Mouse (Mus musculus) left cerebral cortex, adult 9 months (tissue): Measurements from ENCODE around the gene Ank3.

Source experiments
- DNase-seq, 2 experiments: peaks; one replicate each; pipeline ENCODE4 v3.0.0; 2022; ENCODE audit warnings: low spot score in 2 of 2

Gene Ank3

DNA sequence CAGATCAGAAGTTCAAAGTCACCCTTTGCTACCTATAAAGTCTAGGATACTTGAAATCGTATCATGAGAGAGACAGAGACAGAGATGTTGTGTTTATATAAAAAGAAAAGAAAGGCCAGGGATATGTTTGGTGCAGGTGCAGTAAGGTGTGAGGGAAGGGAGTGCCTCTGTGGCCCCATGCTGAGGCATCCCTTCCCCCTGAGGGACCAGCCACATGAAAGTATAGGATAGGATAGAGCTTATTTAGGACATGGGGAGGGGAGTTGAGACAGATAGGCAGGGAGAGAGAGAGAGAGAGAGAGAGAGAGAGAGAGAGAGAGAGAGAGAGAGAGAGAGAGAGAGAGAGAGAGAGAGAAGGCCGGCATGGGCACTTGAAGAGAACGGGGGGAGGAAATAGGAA is 175.2 kb downstream of the Ank3 start:
- DNase-seq, result no peak

DNA sequence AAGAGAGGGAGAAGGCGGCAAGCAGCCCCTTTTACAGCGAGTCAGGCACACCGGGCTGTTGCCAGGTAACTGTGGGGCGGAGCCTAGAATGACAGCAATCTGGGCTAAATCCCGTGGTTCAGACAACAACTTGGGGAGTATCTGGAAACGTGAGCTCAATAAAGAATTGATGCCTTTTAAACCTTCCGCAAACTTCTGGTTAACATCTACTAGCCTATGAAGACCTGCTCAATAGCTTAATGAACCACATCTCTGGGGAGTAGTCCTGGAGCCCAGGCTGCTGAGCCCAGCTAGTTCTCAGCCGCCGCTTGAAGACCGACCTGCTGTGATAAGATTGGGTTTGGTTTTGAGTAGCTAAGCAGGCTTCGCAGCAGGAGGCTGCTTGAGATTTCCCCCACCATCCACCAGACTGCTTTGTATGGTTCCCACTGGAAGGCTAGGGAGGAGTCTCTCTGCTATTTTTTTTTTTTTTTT is 175.7 kb downstream of the Ank3 start:
- DNase-seq, result no peak

DNA sequence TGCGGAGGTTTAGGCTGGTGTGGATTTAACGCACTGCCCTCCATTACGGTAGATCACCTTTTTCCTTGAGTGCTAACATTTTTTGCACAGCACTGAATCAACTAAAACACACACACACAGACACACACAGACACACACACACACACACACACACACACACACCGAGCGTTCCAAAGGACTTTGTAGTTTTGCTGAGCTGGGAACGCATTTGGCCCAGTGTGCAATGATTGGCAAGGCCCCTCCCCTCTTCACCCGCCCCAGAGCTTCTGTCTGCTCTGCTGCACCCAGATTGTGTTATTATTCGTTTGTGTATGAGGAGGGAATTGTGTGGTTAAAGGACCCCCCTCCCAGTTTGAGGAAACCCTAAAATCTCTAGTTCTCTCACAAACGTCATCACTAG is 176.3 kb downstream of the Ank3 start:
- DNase-seq, result no peak

DNA sequence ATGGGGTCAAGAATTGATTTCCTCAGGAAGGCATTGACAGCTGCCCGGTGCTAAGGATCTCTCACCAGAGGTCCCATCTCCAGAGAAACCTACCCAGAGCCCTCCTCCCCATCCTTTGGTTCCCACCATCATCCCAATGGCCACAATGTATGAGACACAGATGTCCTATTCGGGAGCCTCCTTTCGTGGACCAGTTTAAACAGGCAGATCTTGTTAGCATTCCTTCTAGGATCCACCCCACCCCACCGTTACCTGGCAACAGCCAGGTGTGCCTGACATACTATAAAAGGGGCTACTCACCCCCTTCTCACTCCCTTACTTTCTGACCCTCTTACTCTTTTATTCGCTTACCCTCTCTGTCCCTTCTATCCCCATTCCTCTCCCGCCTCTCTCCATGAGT is 176.9 kb downstream of the Ank3 start:
- DNase-seq, result no peak

DNA sequence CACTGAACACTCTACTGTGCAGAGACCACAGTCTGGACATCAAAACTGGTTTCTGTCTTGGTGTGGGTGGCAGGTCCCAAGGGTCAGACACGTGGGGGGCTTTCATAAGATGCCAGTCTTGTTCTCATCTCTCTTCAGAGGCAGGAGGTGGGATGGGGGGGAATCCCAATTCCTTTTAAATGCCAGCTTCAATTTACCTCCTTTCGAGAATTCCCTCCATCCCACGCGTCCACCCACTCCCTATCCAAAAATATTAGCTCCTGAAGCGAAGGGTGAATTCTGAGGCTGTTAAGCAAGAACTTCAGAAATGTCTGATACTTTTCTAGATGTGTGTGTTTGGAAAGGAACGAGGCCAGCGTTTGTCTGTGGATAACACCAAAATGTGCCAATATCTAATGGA is 177.7 kb downstream of the Ank3 start:
- peak; percentile 54 for DNase-seq

DNA sequence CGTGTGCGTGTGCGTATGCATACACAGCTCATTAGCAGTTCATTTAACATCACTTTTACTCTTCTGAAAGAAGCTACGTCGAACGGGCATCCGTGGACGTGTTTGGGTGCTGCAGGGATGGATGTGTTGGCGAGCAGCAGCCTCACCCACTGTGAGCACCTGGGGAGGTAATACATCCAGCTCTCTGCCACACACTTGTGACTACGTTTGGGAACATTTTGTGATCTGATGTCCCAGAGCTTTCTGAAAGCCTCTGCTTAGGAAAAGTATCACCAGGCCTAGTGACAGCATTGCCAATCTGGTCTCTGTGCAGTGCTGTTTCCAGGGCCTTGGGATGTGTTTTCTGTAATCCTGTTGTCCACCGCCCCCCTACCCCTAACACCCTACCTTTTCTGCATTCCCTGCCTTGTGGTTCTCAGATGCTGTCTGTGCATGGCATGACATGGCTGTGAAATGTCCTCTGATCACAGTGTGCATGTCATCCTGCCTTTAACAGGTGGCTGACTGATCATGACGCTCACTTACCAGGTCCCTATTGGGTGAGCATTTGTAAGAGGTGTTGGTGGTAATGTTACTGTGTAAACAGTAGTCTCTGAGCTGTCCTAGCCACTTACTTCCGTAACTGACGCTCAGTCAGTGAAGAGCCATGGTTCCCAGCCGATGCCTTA is 178.6 kb downstream of the Ank3 start:
- DNase-seq, result no peak

DNA sequence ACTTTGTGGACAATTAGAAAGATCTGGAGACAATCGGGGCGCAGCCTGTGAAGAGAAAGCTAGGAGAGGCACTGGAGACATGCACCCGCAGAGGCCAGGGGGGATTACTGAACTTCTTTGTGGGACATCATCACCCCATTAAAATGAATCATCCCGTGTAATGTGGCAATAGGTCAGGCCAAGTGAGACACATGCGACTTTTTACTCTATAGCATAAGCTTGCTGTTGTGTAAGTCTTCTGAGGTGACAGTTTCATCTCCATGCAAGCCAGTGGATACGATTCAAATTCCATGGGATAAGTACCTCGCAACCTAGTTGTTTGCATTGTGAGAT is 179.1 kb downstream of the Ank3 start:
- DNase-seq, result no peak

GRCm38 (mm10) chr10:69579585-69579984 is 181.0 kb downstream of the Ank3 start:
- peak; percentile 56 to 82 for DNase-seq

DNA sequence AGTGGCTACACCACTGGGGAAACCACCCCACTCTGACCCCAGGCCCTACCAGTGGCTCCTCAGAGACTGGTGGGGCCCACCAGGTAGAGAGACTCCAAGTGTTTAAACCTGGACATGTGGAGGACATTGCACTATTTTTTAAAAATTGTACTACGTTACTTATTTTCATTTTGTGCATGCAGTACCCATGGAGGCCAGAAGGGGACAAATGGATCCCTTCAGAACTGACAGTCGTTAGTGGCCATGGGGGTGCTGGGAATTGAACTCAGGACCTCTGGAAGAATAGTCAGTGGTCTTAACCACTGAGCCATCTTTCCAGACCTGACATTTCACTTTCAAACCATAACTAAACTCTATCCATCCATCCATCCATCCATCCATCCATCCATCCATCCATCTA is 183.0 kb downstream of the Ank3 start:
- DNase-seq, result no peak

- no peak for DNase-seq
Observed at GRCm38 (mm10) chr10:69583874-69584481, 185.4 kb downstream of the Ank3 start.

DNA sequence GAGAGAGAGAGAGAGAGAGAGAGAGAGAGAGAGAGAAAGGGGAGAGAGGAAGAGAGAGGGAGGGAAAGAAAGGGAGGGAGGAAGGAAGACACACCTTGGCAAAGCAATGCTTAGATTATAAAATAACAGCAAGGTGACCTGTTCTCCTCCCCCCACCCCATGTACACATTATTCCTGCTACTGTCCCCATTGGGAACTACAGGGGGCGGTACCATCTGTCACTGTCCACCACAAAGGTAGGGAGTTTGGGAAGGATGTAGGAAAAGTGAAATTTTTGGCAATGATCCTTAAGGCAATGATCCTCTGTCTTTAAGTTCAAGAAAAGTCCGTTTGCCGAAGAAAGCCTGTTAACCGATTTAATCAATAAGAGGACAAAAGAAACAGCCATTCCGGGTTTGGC is 186.0 kb downstream of the Ank3 start:
- DNase-seq, result no peak

DNA sequence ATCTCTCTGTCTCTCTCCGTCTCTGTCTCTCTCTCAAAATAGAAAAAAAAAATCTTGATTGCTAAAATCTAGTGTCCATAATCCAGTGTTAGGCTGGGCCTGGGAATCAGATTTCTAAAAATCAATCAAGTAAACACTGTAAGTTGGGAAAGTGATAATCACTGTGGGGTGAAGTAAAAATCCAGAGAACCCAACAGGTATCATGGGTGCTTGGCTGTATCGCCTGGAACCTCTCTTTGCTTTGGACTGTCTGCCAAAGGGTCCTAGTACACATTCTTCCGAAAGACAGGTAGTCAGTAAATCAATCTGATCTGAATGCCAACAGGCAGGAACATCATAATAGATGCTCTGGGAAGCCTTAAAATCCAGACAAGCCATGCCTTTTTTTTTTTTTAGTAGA is 186.7 kb downstream of the Ank3 start:
- DNase-seq, result no peak

DNA sequence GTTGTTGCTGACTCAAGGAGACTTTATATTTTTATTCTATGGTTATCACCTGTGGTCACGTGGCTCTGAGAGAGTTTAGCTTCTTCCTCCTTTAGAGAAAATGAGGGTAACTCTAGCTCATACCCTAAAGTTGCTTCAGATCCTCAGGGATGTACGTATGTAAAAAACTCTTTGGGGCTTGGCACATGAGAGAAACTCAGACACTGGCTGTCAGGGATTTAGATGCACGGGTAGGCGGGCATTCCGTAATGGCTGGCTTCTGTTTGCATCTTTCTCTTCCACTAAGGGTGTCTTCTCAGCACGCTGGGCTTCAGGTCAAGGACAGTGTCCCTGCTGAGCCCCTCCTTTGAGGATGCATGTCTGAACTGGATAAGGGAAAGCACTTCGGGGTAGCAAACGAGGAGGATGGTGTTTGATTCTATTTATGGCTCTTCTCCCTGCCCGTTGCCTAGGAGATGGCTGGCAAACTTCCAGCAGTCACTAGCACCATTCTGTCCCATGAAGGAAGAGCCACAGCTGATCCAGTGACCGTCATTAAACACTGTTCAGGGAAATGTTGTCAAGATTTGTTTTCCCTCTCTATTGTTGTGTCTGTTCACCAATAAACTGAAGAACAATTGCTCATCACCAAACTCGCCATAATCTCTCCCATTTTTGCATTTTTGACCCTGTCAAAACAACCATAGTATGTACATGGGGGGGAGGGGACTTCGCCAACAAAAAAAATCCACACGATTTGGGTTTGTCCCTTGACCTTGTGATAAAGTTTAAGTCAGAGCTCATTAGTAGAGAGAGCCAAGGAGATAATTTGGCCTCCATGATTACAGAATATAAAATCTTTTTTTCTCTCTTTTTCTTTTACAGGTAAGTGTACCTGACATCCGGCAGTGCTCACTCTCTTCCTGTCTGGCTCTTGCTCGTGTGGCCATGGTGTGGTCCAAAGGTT is 195.9 kb downstream of the Ank3 start:
- DNase-seq, result peak in 1 of 2 experiments; percentile 79

- no peak for DNase-seq
Observed at GRCm38 (mm10) chr10:69595487-69595886, 196.9 kb downstream of the Ank3 start.

GRCm38 (mm10) chr10:69601471-69601870 is 202.9 kb downstream of the Ank3 start:
- no peak for DNase-seq

GRCm38 (mm10) chr10:69602711-69603110 is 204.1 kb downstream of the Ank3 start:
- DNase-seq, result no peak

- DNase-seq, result no peak
Observed at GRCm38 (mm10) chr10:69604609-69605008, 206.0 kb downstream of the Ank3 start.

DNA sequence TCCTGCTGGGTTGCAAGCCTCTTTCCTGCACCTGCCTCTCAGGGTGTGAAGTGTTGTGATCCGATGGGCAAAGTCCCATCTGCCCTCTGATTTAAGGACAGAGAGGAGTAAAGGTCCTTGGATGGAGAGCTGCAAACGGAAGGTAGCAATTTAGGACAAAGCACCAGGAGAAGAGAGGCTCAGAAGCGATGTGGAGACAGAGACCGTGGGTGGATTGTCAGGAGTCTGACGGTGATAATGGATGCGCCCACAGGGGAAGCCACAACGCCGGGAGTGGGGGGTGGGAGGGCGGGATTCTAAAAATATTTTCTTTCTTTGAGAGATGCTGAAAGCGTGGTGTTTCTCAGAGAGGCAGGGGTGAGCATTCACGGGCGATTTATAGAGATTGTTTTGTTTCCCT is 206.6 kb downstream of the Ank3 start:
- DNase-seq, result no peak

DNA sequence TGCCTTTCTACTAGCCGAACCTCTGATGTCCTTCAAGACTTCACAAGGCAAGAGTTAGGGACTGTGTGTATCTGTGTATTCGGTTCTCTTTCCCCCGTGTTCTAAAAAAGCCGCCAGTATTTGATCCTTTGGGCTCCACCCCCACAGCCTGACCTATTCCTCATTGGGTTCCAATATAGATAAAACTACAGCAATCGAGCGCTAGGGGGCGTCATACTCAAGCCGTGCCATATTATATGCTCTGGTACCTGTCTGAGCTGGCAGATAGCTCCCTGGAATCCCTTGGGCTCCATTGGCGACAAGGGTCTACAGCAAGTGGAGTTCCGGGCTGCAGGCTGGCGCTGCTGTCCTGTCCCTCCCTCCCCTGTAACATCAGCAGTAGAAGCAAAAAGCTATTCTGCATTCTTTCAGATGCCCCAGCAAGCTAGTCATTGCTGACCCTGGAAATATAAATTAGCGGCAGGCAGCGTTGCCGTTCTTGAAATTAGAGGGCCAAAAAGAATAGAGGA is 209.1 kb downstream of the Ank3 start:
- no peak for DNase-seq

DNA sequence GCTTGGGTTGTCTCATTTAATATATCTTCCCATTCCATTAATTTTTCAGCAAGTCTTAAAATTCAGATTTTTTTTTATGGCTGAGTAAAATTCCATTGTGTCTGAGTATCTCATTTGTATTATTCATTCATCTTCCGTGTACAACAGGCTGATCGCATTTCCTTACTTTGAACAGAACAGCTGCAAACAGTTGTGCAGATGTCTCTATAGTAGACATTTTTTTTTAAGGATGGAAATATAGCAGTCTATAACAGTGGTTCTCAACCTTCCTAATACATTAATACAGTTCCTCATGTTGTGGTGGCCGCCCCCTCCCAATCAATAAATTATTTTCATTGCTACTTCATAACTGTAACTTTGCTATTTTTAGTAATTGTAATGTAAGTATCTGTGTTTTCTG is 212.7 kb downstream of the Ank3 start:
- DNase-seq, result no peak

DNA sequence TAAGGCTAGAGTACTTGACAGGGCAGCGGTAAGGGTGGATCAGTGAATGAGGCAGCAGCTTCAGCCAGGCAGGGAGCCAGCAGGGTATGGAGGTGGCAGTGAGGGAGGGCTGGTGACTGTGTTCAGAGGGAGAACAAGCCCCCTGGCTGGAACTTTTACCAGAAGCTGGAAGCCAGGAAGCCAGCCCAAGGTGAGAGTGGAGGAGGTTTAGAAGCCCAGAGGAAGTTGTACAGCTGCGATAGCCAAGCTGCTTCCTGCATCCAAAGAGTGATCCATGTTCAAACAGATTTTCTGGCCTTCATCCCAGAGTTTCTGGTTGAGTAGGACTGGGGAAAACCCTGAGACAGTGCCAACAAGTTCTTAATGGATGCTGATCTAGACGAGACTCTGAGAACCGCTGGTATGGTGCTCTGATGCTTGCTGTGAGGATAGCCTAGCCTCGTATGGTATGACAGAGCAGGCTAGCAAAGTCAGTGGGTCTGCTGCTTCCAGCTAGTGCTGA is 213.3 kb downstream of the Ank3 start:
- DNase-seq, result peak in 1 of 2 experiments; percentile 57

DNA sequence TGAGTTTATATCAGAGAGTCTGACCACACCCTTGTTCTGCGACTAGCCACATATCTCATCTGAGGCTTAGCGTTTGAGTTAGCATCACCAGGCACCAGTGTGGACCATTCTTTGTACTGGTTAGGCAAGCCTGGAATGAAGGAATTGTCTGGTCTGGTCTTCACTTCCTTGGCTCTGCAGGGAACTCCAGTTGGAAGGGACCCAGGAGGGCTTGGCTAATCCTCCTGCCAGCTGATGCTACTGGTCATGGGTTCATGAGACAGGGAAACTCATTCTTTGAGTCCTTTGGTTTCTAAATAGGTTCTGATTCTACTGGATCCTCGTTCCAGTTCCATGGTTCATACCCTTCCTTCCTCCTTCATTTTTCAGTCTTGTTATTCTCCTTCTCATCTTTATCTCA is 218.4 kb downstream of the Ank3 start:
- no peak for DNase-seq
